Mouse (Mus musculus) urinary bladder, postnatal 36 days (tissue): ENCODE data around the gene Ing2.

Experiments
- DNase-seq, 2 experiments: peaks; one replicate each; pipeline ENCODE4 v3.0.0; 2022; ENCODE audit warnings: low spot score in 2 of 2, mixed read lengths in 1 of 2

Ing2 gene

GRCm38 (mm10) chr8:47674777-47675710 is at the start of gene Ing2:
Ing2 (minus strand) TSS chr8:47675556.
- peak; percentile 100 for DNase-seq

GRCm38 (mm10) chr8:47721609-47722008 is 46.3 kb upstream of the Ing2 start:
- no peak for DNase-seq

DNA sequence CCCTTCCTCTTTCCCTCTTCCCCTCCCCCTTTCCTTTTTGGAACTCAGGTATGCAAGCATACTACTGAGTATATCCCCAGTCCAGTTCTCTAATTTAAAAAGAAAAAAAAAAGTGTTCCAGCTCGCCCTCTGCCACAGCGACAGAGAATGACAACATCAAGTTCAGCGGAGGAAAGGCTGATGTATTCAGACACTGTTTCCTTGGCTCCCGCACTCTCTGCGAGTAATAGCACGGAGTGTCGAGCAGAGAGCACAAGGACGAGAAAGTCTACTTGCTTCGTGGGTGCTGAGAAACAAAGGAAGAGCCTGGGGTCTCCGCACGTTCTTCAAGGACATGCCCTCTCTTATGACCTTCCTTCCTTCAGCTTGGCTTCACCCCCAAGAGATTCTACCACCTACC is 43.3 kb upstream of the Ing2 start:
- no peak for DNase-seq

- peak; percentile 93 to 94 for DNase-seq
These were observed 38.7 kb upstream of the Ing2 start, which contains the start of gene Cdkn2aip for GRCm38 (mm10) chr8:47713761-47714745. Cdkn2aip (minus strand) TSS chr8:47713932.

GRCm38 (mm10) chr8:47713171-47713663 is 37.9 kb upstream of the Ing2 start:
- DNase-seq = peak; percentile 19 to 35

DNA sequence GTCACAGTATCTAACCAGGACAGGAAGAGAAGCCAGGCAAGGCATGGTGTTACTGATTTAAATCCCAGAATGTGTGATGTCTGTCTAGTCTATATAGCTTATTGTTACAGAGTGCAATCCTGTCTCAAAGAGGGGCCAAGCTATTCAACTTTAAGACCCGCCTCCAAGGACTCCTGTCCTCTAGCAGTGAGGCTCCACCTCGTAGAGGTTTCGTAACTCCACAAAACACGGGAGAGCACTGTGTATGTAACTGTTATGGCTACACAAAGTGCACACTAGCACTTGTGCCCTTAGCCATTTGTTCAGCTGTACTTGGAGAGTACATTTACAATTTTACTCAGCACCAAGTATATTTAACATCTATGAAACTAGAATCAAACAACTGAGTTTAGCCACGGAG is 32.8 kb upstream of the Ing2 start:
- DNase-seq = no peak

DNA sequence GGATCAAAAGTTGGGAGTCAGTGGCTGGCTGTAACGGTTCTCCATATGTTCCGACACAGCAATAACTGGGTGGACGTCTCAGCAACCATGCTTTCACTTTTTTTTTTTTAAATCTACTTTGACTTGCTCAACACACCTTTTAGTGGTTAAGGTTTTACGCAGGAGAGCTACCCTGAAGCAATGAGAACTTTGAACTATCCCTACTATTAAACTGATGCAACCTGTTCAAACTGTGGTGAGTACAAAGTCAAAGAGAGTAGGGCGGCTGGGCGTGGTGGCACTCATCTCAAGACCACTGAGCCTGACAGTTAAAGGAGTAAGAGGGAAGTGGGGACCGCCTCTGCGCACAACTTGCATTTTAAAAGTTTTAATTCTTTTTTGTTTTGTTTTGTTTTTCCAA is 31.4 kb upstream of the Ing2 start:
- DNase-seq = no peak

DNA sequence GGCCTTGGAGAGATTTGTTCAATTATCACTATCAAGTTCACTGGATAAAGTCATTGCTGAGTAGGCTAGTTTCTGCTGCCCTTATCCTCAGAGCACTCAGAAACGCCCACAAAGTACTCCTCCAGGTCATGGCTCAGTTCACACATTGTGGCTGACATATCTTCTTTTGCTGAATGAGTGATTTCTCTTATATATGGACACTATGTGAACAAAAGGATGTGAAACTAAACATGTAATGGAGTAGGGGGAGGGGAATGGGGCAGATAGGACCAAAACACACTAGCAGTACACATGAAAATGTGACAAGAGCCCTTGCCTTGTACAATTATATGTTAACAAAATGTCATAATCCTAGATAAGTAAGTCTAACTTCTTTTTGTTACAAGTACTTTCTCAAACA is 27.0 kb upstream of the Ing2 start:
- no peak for DNase-seq

DNA sequence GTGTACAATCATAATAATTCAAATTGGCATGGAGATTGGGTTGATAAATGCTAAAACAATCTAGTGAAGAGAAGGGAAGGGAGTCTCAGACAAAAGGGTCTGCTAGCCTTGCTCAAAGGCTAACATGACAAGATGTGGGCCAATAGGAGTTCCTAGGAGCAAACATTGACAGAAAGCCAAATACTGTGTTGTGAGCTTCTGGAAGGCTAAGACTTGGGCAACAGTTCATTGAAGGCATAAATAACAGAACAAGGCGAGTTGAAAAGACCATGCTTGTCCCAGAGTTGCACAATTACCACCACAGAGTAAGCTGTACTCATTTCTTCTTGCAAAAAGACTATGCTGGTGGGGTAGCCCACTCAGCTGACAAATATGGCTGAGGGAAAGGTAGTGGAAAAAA is 22.3 kb upstream of the Ing2 start:
- no peak for DNase-seq

DNA sequence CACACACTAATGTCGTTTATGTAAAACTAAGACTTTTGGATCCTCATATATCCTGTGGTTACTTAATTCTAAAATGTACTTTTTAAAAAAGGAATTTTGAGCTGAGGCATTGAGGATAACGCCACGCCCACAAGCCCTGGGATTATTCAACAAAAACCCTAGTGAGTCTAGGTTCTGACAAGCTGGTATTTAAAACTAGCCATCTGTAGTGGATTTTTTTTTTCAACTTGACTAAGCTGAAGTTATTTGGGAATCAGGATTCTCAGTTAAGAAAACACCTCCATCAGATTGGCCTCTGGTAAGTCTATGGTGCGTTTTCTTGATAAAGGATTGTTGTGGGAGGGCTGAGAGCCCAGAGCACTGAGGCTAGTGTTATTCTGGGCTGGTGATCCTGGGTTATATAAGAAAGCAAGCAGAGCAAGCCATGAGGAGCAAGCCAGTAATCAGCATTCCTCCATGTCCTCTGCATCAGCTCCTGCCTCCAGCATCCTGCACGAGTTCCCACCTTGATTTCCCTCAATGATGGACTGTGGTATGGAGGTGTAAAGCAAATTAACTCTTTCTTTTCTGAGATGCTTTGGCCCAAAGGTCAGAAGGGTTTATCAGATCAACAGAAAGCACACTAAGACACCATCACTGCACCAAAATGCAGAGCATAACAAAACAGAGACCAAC is 20.2 kb upstream of the Ing2 start:
- DNase-seq = no peak

DNA sequence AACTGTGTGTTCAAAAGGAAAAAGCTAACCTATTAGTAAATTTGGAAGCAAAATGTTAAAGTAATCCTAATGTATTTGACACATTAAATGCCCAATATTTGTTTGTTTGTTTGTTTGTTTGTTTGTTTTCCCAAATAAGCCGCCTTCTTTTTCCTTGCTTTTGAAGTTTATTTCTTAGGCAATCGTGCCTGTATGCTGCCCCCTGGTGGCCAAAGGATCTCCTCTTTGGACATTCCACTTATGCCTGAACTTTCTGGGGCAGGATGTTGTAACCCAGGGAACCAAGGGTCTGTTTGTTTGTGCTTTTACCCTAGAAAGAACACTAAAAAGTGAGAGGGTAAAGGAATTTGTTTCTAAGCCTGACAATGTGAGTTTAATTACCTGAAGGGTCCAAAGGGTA is 17.8 kb upstream of the Ing2 start:
- DNase-seq = peak; percentile 71 to 80

DNA sequence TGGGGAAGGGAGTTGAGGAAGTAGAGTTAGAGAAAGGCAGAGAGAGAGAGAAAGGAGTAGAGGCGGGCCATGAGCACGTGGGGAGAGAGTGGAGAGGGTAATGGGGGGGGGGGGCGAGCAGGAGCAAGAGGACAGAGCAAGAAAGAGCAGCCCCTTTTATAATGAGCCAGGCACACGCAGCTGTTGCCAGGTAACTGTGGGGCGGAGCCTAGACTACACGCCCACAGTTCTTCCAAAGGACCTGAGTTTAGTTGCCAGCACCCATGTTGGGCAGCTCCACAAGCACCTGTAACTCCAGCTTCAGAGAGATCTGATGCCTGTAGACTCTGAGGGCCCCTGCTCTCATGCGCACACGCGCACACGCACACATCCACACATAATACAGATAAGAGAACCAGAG is 16.5 kb upstream of the Ing2 start:
- DNase-seq = no peak

DNA sequence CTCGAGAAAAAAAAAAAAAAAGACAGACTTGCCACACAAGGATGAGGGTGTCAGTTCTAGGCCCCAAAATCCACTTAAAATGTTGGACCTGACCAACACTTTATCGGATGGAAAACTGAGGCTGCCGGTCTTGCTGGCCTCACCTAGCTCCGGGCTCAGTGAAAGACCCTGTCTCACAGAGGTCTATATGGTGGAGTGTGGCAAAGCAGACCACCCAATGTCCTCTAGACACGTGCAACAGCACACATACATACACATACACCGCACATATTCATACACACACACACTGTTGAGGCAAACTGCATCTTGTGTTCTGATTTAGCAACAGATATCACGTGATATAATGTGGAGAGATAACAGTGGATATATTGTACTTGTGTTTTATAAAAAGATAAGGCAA is 15.9 kb upstream of the Ing2 start:
- DNase-seq = no peak

DNA sequence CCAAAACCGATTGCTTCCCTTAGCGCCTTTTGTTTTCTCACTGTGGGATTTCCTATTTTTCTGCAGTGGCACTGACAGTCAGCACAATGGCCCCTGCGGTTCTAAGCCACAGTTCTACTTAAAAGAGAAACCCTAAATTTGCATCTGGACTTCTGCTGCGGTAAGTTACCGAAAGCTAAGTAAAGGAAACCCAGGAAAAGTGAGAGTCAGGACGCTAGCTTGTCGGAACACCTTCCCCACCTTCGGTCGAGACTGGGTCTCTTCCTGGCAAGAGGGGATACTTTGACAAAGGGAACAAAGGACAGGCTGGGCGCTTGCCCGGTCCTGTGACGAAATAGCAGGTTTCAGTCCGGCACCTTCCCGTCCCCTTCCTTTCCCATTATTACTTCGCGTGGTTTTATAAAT is 15.3 kb upstream of the Ing2 start:
- DNase-seq = peak in 1 of 2 experiments; percentile 22

GRCm38 (mm10) chr8:47689704-47690326 is 14.5 kb upstream of the Ing2 start:
- DNase-seq = no peak

- DNase-seq = no peak
These were observed 9.1 kb upstream of the Ing2 start for GRCm38 (mm10) chr8:47684441-47684840.

GRCm38 (mm10) chr8:47683994-47684393 is 8.6 kb upstream of the Ing2 start:
- DNase-seq = no peak

GRCm38 (mm10) chr8:47680306-47680705 is 5.0 kb upstream of the Ing2 start:
- DNase-seq = no peak

GRCm38 (mm10) chr8:47679603-47680002 is 4.2 kb upstream of the Ing2 start:
- DNase-seq = no peak

DNA sequence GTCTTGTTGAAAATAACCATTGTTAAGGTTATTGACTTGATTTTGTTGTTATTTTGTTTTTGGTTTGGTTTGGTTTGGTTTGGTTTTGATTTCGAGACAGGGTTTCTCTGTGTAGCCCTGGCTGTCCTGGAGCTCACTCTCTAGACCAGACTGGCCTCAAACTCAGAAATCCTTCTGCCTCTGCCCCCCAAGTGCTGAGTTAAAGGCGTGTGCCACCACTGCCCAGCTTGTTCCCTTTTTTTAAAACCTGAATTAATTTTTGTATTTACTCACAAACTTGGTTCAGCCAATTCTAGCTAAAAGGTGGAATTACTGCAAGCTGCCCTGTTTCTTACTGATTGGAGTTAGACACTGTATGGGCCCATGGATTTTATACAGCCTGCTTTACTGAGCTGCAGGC is 1.3 kb upstream of the Ing2 start:
- DNase-seq = no peak

DNA sequence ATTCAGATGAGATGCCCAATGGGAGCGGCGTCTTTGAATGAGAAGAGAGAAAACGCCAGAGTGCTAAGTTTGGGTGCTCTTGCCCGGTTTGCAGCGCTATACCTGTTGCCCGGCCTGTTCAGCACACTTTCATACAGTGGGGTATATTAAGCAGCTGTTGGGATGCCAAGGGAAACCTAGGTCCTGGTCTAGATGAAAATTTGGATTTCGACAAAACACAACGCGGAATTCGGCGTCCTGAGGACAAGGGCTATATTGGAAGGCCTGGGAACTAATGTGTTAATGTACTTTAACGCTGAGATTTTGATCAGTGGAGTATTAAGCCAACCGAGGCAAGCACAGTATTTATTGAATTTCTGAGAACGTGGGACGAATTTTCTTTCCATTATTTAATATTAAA is 868 bp upstream of the Ing2 start:
- DNase-seq = no peak
